Mouse (Mus musculus) layer of hippocampus, adult 9-10 months (tissue): ENCODE measurements around the gene Csf2rb.
"Not testable (repeated sequence)": the region's sequence is repeated elsewhere in the genome, so short reads cannot be mapped to it uniquely, and the experiment has no call there.

Source experiments
- DNase-seq: peaks from one replicate; pipeline ENCODE4 v3.0.0; 2022; ENCODE audit warnings: low spot score

Csf2rb gene

GRCm38 (mm10) chr15:78327753-78328341, 2.3 kb downstream of the Csf2rb start:
- not testable (repeated sequence) for DNase-seq

- no peak for DNase-seq
Observed at GRCm38 (mm10) chr15:78328520-78329097, 3.1 kb downstream of the Csf2rb start.

- not testable (repeated sequence) for DNase-seq
Observed at GRCm38 (mm10) chr15:78329972-78330371, 4.4 kb downstream of the Csf2rb start.

GRCm38 (mm10) chr15:78330706-78331105, 5.2 kb downstream of the Csf2rb start:
- no peak for DNase-seq

- DNase-seq = no peak
Observed at GRCm38 (mm10) chr15:78331523-78332340, 6.2 kb downstream of the Csf2rb start.

GRCm38 (mm10) chr15:78332981-78333380, 7.4 kb downstream of the Csf2rb start:
- DNase-seq = no peak

- DNase-seq = no peak
Observed at GRCm38 (mm10) chr15:78334380-78334779, 8.8 kb downstream of the Csf2rb start.

- DNase-seq = not testable (repeated sequence)
Observed at GRCm38 (mm10) chr15:78339627-78340423, 14.3 kb downstream of the Csf2rb start.

GRCm38 (mm10) chr15:78340919-78341318, 15.4 kb downstream of the Csf2rb start:
- DNase-seq = not testable (repeated sequence)

GRCm38 (mm10) chr15:78343683-78344082, 18.1 kb downstream of the Csf2rb start:
- DNase-seq = no peak

- DNase-seq = no peak
Observed at GRCm38 (mm10) chr15:78344567-78344966, 19.0 kb downstream of the Csf2rb start.

GRCm38 (mm10) chr15:78351586-78352165, 26.1 kb downstream of the Csf2rb start:
- no peak for DNase-seq

GRCm38 (mm10) chr15:78354958-78355357, 29.4 kb downstream of the Csf2rb start:
- no peak for DNase-seq

GRCm38 (mm10) chr15:78355548-78355947, 30.0 kb downstream of the Csf2rb start:
- no peak for DNase-seq

- DNase-seq = no peak
Observed at GRCm38 (mm10) chr15:78365916-78366315, 40.4 kb downstream of the Csf2rb start.

GRCm38 (mm10) chr15:78366875-78367274, 41.3 kb downstream of the Csf2rb start:
- no peak for DNase-seq

GRCm38 (mm10) chr15:78367811-78368210, 42.3 kb downstream of the Csf2rb start:
- DNase-seq = no peak

GRCm38 (mm10) chr15:78368926-78369346, 43.4 kb downstream of the Csf2rb start:
- no peak for DNase-seq

- DNase-seq = no peak
Observed at GRCm38 (mm10) chr15:78369641-78370040, 44.1 kb downstream of the Csf2rb start.

- no peak for DNase-seq
Observed at GRCm38 (mm10) chr15:78372796-78373195, 47.2 kb downstream of the Csf2rb start.

GRCm38 (mm10) chr15:78374204-78374603, 48.7 kb downstream of the Csf2rb start:
- DNase-seq = no peak

- DNase-seq = no peak
Observed at GRCm38 (mm10) chr15:78377859-78378258, 52.3 kb downstream of the Csf2rb start.
